Mouse (Mus musculus): ENCODE results near the gene Krt35. TPM values are rescaled to one million over a fixed set of nuclear protein-coding genes. Genes with fewer than 3 reads are reported as not detected.

Gene Krt35
- total RNA-seq, 2 experiments from 2014 or later, result not detected

- DNase-seq, result no peak
These were observed 29.6 kb downstream of the Krt35 start for GRCm38 (mm10) chr11:100066236-100067010.

- no peak for DNase-seq
These were observed 37.2 kb downstream of the Krt35 start for GRCm38 (mm10) chr11:100058875-100059274.

- DNase-seq, result no peak
These were observed 40.1 kb downstream of the Krt35 start for GRCm38 (mm10) chr11:100055686-100056655.

- no peak for DNase-seq
These were observed 45.6 kb downstream of the Krt35 start, which contains the start of gene Krt31 for GRCm38 (mm10) chr11:100050451-100050850. Gene Krt31, minus strand, starts transcription at chr11:100050551.

GRCm38 (mm10) chr11:100047193-100047592 is 48.8 kb downstream of the Krt35 start:
- DNase-seq, result no peak

GRCm38 (mm10) chr11:100046303-100046866 is 49.7 kb downstream of the Krt35 start:
- no peak for DNase-seq

Other genes with a start within 250 kb of the Krt35 start
- gene Krtap4-16, start 244.6 kb downstream of the Krt35 start, total RNA-seq (2021), result not detected
- gene Gm11568, start 238.3 kb downstream of the Krt35 start, total RNA-seq (2021), result not detected
- gene Gm11559, start 231.8 kb downstream of the Krt35 start, total RNA-seq (2021), result not detected
- gene Krtap9-1, start 222.9 kb downstream of the Krt35 start, total RNA-seq (2021), result not detected
- gene Gm11567, start 217.1 kb downstream of the Krt35 start, total RNA-seq (2021), result not detected
- not detected for gene Krtap31-1, start 188.3 kb downstream of the Krt35 start, total RNA-seq (2021)
- gene Gm11565, start 181.5 kb downstream of the Krt35 start, total RNA-seq (2021), result not detected
- not detected for gene Krtap31-2, start 159.9 kb downstream of the Krt35 start, total RNA-seq (2021)
- gene Krtap9-5, start 147.8 kb downstream of the Krt35 start, total RNA-seq (2021), result not detected
- gene Krtap29-1, start 117.2 kb downstream of the Krt35 start, total RNA-seq (2021), result not detected
- not detected for gene Krtap16-1, start 109.6 kb downstream of the Krt35 start, total RNA-seq (2021)
- gene Krtap17-1, start 102.2 kb downstream of the Krt35 start, total RNA-seq (2021), result not detected
- not detected for gene Krt33a, start 80.0 kb downstream of the Krt35 start, total RNA-seq (2021)
- not detected for gene Krt33b, start 66.4 kb downstream of the Krt35 start, total RNA-seq (2021)
- gene Krt34, start 54.7 kb downstream of the Krt35 start, total RNA-seq (2021), result not detected
- gene Krt31, start 45.7 kb downstream of the Krt35 start, total RNA-seq (2021), result not detected
- gene Krt32, start 8.0 kb downstream of the Krt35 start, total RNA-seq (2021), result not detected
- gene Krt36, start 9.4 kb upstream of the Krt35 start, total RNA-seq (2021), result not detected
- gene Krt13, start 25.3 kb upstream of the Krt35 start, total RNA-seq (2021), result not detected
- gene Krt15, start 39.7 kb upstream of the Krt35 start, total RNA-seq (2021), result under 1 TPM in 1 of 2 experiments, not detected in 1; 0.17 TPM
- gene Krt19, start 52.4 kb upstream of the Krt35 start, total RNA-seq (2021), result 10 to 100 TPM; 16.1 to 21.1 TPM
- gene Krt9, start 97.0 kb upstream of the Krt35 start, total RNA-seq (2021), result not detected
- gene Krt14, start 111.3 kb upstream of the Krt35 start, total RNA-seq (2021), result 1 to 10 TPM; 1.6 to 2.9 TPM
- gene Krt16, start 152.7 kb upstream of the Krt35 start, total RNA-seq (2021), result not detected
- gene Krt17, start 164.8 kb upstream of the Krt35 start, total RNA-seq (2021), result under 1 TPM in 1 of 2 experiments, not detected in 1; 0.29 TPM
- not detected for gene Krt42, start 173.6 kb upstream of the Krt35 start, total RNA-seq (2021)
- 1,000 to 10,000 TPM; 1,236 to 1,276 TPM for gene Eif1, start 223.6 kb upstream of the Krt35 start, total RNA-seq (2021)
- gene Gast, start 238.2 kb upstream of the Krt35 start, total RNA-seq (2021), result not detected

Data from heart, postnatal 4 days (tissue).